Mouse (Mus musculus) hindbrain, embryonic 11.5 days (tissue): ENCODE data around the gene Sgsm2. TPM values are rescaled to one million over a fixed set of nuclear protein-coding genes. Genes with fewer than 3 reads are reported as not detected.

Experiments
- ATAC-seq: fragments of 200-750 bp; cut with Nextera tagmentation; 2 replicates; pipeline ENCODE4 v1.8.0; 2017; ENCODE audit warnings: mild to moderate bottlenecking, moderate TSS enrichment, moderate library complexity; ENCODE audit not compliant: low FRiP score
- DNase-seq: peaks from one replicate; pipeline ENCODE4 v3.0.0-alpha.2; 2015; ENCODE audit warnings: low spot score
- H3K27ac ChIP-seq: fragments of 300-500 bp; sonication (generic); 2 replicates; pipeline ENCODE4 v1.5.1; 2014; ENCODE audit warnings: mild to moderate bottlenecking, low read depth, low read length
- H3K27me3 ChIP-seq: fragments of 300-500 bp; sonication (generic); 2 replicates; pipeline ENCODE4 v1.6.1; 2014; ENCODE audit warnings: mild to moderate bottlenecking, low read length, moderate library complexity, mixed read lengths; ENCODE audit not compliant: control insufficient read depth, insufficient read depth
- H3K36me3 ChIP-seq: fragments of 300-500 bp; sonication (generic); 2 replicates; pipeline ENCODE4 v1.6.1; 2014; ENCODE audit warnings: mild to moderate bottlenecking, low read length, moderate library complexity, mixed read lengths; ENCODE audit not compliant: control insufficient read depth, insufficient read depth
- H3K4me1 ChIP-seq: fragments of 300-500 bp; sonication (generic); replicated peaks from 2 replicates; pipeline ENCODE4 v1.6.1; 2014; ENCODE audit warnings: low read length, mixed read lengths; ENCODE audit not compliant: control insufficient read depth, insufficient read depth
- H3K4me2 ChIP-seq: fragments of 300-500 bp; sonication (generic); replicated peaks from 2 replicates; pipeline ENCODE4 v1.6.1; 2014; ENCODE audit warnings: mild to moderate bottlenecking, low read depth, low read length
- H3K4me3 ChIP-seq: fragments of 300-500 bp; sonication (generic); 2 replicates; pipeline ENCODE4 v1.5.1; 2014; ENCODE audit warnings: low read depth, low read length
- H3K9ac ChIP-seq: fragments of 300-500 bp; sonication (generic); 2 replicates; pipeline ENCODE4 v1.6.1; 2014; ENCODE audit warnings: low read depth, low read length
- H3K9me3 ChIP-seq: fragments of 300-500 bp; sonication (generic); 2 replicates; pipeline ENCODE4 v1.6.1; 2016; ENCODE audit warnings: low read length; ENCODE audit not compliant: control insufficient read depth
- WGBS: fragments of 180-500 bp; shearing (Covaris S2); extraction: QIAGEN DNeasy Blood & Tissue Kit; methylation state at CpG from one replicate; pipeline ENCODE4 v1.1.7; 2014; 5-methylcytosine and 5-hydroxymethylcytosine counted together
- polyA plus RNA-seq: library from polyadenylated mRNA; unstranded; fragments of >200 nt; fragmentation: Nextera tagmentation; extraction: Ambion mirVana; gene quantifications from 2 replicates; pipeline ENCODE4 v1.2.1, GENCODE M21; 2014

The Sgsm2 gene
- polyA plus RNA-seq, 1 experiment from 2014 or later = 6.3 TPM

DNA sequence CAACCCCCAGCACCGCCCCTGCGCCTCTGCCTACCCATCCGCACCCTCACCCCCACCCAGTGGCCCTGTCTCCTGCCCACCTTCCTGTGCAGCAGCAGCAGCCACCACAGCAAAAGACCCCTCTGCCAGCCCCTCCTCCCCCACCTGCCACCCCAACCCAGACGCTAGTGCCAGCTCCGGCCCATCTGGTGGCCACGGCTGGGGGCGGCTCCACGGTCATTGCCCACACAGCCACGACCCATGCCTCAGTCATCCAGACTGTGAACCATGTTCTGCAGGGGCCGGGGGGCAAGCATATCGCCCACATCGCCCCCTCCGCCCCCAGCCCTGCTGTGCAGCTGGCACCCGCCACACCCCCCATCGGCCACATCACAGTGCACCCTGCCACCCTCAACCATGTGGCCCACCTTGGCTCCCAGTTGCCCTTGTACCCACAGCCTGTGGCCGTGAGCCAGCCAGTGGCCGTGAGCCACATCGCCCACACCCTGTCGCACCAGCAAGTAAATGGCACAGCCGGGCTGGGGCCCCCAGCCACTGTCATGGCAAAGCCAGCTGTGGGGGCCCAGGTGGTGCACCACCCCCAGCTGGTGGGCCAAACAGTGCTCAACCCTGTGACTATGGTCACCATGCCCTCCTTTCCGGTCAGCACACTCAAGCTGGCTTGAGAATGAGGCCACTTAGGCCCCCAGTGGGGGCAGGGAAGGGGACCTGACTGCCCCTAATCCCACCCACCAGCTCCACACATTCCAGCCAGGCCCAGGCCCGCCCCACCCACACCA is 54.0 kb downstream of the Sgsm2 start:
- Histone ChIP-seq H3K36me3 (no peaks in the 10 kb centered on the region), H3K27ac (no peak overlapping the region), H3K4me3 (no peak overlapping the region), H3K4me2 (no peak overlapping the region), H3K4me1 (peaks cover under 1% of the 10 kb centered on the region; the same call in 1 of the 2 replicates), H3K9ac (no peak overlapping the region), H3K27me3 (no peaks in the 10 kb centered on the region), H3K9me3 (no peaks in the 10 kb centered on the region)
- no peak for DNase-seq
- 90% methylated on average over 22 of the region's 22 CpGs for WGBS
- no peak for ATAC-seq

DNA sequence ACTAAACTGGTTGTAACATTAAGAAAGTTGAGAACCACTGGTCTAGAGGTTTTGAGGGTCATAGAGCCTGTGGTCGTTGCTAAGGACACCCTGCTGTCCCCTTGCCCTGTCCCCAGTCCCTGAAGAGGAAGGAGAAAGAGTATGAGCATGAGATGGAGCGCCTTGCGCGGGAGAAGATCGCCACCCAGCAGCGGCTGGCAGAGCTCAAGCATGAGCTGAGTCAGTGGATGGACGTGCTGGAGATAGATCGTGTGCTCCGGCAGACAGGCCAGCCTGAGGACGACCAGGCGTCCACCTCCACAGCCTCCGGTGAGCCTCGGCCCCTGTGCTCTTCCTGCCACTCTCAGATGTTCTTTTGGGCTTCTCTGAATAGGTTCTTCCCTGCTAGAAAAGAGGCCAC is 54.8 kb downstream of the Sgsm2 start:
- Histone ChIP-seq H3K27me3 (no peaks in the 10 kb centered on the region), H3K36me3 (no peaks in the 10 kb centered on the region), H3K27ac (no peak overlapping the region), H3K9me3 (no peaks in the 10 kb centered on the region), H3K4me3 (no peak overlapping the region), H3K9ac (no peak overlapping the region), H3K4me1 (peaks cover 6% of the 10 kb centered on the region), H3K4me2 (no peak overlapping the region)
- 90% methylated on average over 13 of the region's 13 CpGs for WGBS
- ATAC-seq (no peak), DNase-seq (no peak)

DNA sequence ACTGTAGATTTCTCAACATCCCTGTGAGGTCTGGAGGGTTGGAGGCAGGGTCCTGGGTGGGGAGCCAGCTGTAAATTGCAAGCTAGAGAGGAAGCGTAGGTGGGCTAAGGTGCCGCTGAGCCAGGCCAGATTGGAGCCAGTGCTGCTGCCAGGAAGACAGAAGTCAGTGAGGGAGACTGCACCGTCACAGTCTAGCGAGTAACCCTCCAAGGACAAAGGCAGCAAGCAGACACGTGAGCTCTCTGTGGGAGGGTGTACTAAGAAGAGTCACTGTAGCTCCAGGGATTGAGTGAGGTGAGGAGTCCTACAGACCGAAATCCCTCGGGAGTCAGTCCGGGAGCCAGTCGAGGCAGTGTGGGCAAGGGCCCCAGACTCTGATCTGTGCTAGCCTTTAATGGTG is 55.5 kb downstream of the Sgsm2 start:
- H3K4me2 ChIP-seq = no peak overlapping the region
- H3K27me3 ChIP-seq = no peaks in the 10 kb centered on the region
- 80% methylated on average over 9 of the region's 9 CpGs for WGBS
- no peak overlapping the region for H3K9ac ChIP-seq
- H3K36me3 ChIP-seq = no peaks in the 10 kb centered on the region
- no peak overlapping the region for H3K4me3 ChIP-seq
- ATAC-seq (no peak), DNase-seq (no peak)
- peaks cover 6% of the 10 kb centered on the region for H3K4me1 ChIP-seq
- no peaks in the 10 kb centered on the region for H3K9me3 ChIP-seq
- H3K27ac ChIP-seq = no peak overlapping the region

GRCm38 (mm10) chr11:74840739-74841138 is 56.1 kb downstream of the Sgsm2 start:
- Histone ChIP-seq H3K27ac (no peak overlapping the region), H3K4me1 (peaks cover 6% of the 10 kb centered on the region), H3K9ac (no peak overlapping the region), H3K27me3 (no peaks in the 10 kb centered on the region), H3K36me3 (no peaks in the 10 kb centered on the region), H3K4me2 (no peak overlapping the region), H3K4me3 (no peak overlapping the region), H3K9me3 (no peaks in the 10 kb centered on the region)
- no peak for DNase-seq
- no peak for ATAC-seq
- 94% methylated on average over 8 of the region's 8 CpGs for WGBS

GRCm38 (mm10) chr11:74839860-74840715 is 56.8 kb downstream of the Sgsm2 start:
- H3K36me3 ChIP-seq = no peaks in the 10 kb centered on the region
- WGBS = 90% methylated on average over 19 of the region's 19 CpGs
- no peak for ATAC-seq

GRCm38 (mm10) chr11:74838971-74839370 is 57.9 kb downstream of the Sgsm2 start:
- Histone ChIP-seq H3K27me3 (no peaks in the 10 kb centered on the region), H3K9me3 (no peaks in the 10 kb centered on the region), H3K36me3 (no peaks in the 10 kb centered on the region), H3K4me3 (peak overlapping the region; percentile 54), H3K9ac (no peak overlapping the region), H3K4me2 (peak overlapping the region; percentile 79), H3K27ac (no peak overlapping the region), H3K4me1 (peaks cover 6% of the 10 kb centered on the region)
- 49% methylated on average over 6 of the region's 6 CpGs for WGBS
- ATAC-seq (no peak), DNase-seq (peak; percentile 30)

More at GRCm38 (mm10) chr11:74839860-74840715, 56.8 kb downstream of the Sgsm2 start:
- Histone ChIP-seq H3K4me3 (no peak overlapping the region), H3K9ac (no peak overlapping the region), H3K4me1 (peaks cover 6% of the 10 kb centered on the region), H3K4me2 (no peak overlapping the region), H3K27me3 (no peaks in the 10 kb centered on the region), H3K27ac (no peak overlapping the region), H3K9me3 (no peaks in the 10 kb centered on the region)
- DNase-seq = no peak

DNA sequence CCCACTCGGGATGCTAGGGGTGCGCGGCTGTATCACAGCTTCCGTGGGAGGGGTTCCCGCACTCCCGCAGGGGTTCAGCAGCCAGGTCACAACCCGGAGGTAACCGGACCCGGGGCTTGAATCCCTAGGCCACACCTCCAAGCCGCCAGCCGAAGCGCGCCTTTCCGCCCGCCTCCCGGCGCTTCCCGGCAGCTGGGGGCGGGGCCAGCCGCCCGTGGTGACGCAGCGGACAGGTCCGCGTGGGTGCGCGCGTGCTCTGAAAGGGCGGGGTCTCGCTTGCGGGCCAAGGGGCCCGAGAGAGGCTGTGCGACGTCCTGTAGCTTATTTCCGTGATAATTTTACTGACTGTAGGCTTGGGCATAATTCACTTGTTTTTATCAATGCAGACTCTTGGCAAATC is 58.4 kb downstream of the Sgsm2 start:
- Histone ChIP-seq H3K9ac (peak overlapping the region; percentile 54), H3K4me1 (peaks cover 9% of the 10 kb centered on the region), H3K4me2 (peak overlapping the region; percentile 79), H3K36me3 (no peaks in the 10 kb centered on the region), H3K27me3 (no peaks in the 10 kb centered on the region), H3K9me3 (no peaks in the 10 kb centered on the region), H3K4me3 (peak overlapping the region; percentile 54), H3K27ac (peak overlapping the region; percentile 89)
- DNase-seq = peak; percentile 90
- 0% methylated on average over 35 of the region's 35 CpGs for WGBS
- ATAC-seq = peak; percentile 80

- no peaks in the 10 kb centered on the region for H3K9me3 ChIP-seq
- peak; percentile 84 for ATAC-seq
- under 1% methylated on average over 54 of the region's 54 CpGs for WGBS
These were observed 59.0 kb downstream of the Sgsm2 start for GRCm38 (mm10) chr11:74837694-74838431.

More at GRCm38 (mm10) chr11:74837694-74838431, 59.0 kb downstream of the Sgsm2 start:
- H3K9ac ChIP-seq = peak overlapping the region; percentile 54
- peak overlapping the region; percentile 89 for H3K27ac ChIP-seq
- peak; percentile 84 for DNase-seq
- peak overlapping the region; percentile 54 for H3K4me3 ChIP-seq
- H3K4me2 ChIP-seq = peak overlapping the region; percentile 79
- no peaks in the 10 kb centered on the region for H3K36me3 ChIP-seq
- peaks cover 14% of the 10 kb centered on the region for H3K4me1 ChIP-seq
- no peaks in the 10 kb centered on the region for H3K27me3 ChIP-seq
